Mouse (Mus musculus) heart, adult 2 months (tissue): ENCODE measurements around the gene Arcn1. TPM values are rescaled to one million over a fixed set of nuclear protein-coding genes. Genes with fewer than 3 reads are reported as not detected.

ENCODE experiments used
- DNase-seq, 2 experiments: peaks; one replicate each; pipeline ENCODE4 v3.0.0; 2021
- H3K27ac ChIP-seq: fragments of 200-600 bp; 2 replicates; pipeline ENCODE4 v1.8.1; 2022
- H3K27me3 ChIP-seq: fragments of 200-500 bp; 2 replicates; pipeline ENCODE4 v1.6.1; 2012; ENCODE audit warnings: mild to moderate bottlenecking, low read length, inconsistent platforms, mixed read lengths; ENCODE audit not compliant: control insufficient read depth, insufficient read depth
- H3K36me3 ChIP-seq: fragments of 200-500 bp; 2 replicates; pipeline ENCODE4 v1.6.1; 2012; ENCODE audit warnings: low read length, inconsistent platforms; ENCODE audit not compliant: control insufficient read depth, insufficient read depth
- H3K4me1 ChIP-seq: fragments of 200-500 bp; 2 replicates; pipeline ENCODE4 v1.6.1; 2011; ENCODE audit warnings: low read length; ENCODE audit not compliant: control insufficient read depth, insufficient read depth
- H3K4me3 ChIP-seq: fragments of 200-600 bp; 2 replicates; pipeline ENCODE4 v1.8.1; 2022
- H3K79me2 ChIP-seq: fragments of 200-500 bp; replicated peaks from 2 replicates; pipeline ENCODE4 v1.6.1; 2012; ENCODE audit warnings: mild to moderate bottlenecking, inconsistent platforms, low read length, moderate library complexity, mixed read lengths; ENCODE audit not compliant: control insufficient read depth, insufficient read depth
- H3K9ac ChIP-seq: fragments of 200-500 bp; 2 replicates; pipeline ENCODE4 v1.6.1; 2012; ENCODE audit warnings: low read depth, mild to moderate bottlenecking, control low read depth, inconsistent platforms, low read length, mixed read lengths
- CTCF ChIP-seq: fragments of 200-600 bp; IDR thresholded peaks from 2 replicates; pipeline ENCODE4 v1.8.1; 2022; ENCODE audit warnings: antibody characterized with exemption, mild to moderate bottlenecking, moderate library complexity
- EP300 ChIP-seq: fragments of 200-500 bp; IDR thresholded peaks from 2 replicates; pipeline ENCODE4 v1.6.1; 2011; ENCODE audit warnings: low read depth, low read length, control low read depth; ENCODE audit not compliant: insufficient read depth
- POLR2A ChIP-seq: fragments of 200-500 bp; IDR thresholded peaks from 2 replicates; pipeline ENCODE4 v1.6.1; 2011; ENCODE audit warnings: mild to moderate bottlenecking, low read depth, low read length, control low read depth; ENCODE audit not compliant: insufficient read depth
- WGBS: fragments of 180-500 bp; shearing (Covaris S2); methylation state at CpG from one replicate; pipeline ENCODE4 v1.1.7; 2018; 5-methylcytosine and 5-hydroxymethylcytosine counted together
- intact Hi-C: fragments of 180-260 bp; cut with DNase I; formaldehyde crosslinking; loops from one replicate; pipeline ENCODE4 v1.15.1; 2025
- polyA plus RNA-seq: library from polyadenylated mRNA; depleted of rRNA; stranded (reverse); fragments of >200 nt; gene quantifications from 2 replicates; pipeline ENCODE4 v1.2.3, GENCODE M21; 2012
- total RNA-seq, 2 experiments: library from RNA; stranded (reverse); gene quantifications; 2 replicates each; pipeline ENCODE4 v1.2.3; 2021

Arcn1 gene
- total and polyA plus RNA-seq, 3 experiments: 28.2 to 93.9 (median 78.6) TPM

DNA sequence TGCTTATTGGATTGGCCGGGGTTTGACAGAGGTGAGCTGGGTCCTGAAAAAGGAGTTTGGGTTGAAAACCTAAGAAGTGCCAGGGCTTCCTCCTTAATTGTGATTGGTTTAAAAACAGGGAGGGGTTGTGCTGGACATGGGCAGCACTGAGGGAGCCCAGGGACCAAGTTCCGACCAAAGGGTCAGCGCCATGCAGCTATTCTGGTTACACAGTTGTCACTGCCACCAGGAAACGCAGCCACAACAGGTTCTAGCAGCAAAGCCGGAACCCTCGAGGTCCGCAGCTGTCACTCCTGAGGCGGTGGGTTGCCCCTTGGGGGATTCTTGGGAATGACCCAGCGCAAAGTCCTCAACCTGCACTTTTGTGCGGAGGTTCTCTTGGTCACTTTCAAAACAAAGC lies 37.0 kb upstream of the Arcn1 start:
- H3K9ac ChIP-seq: no peak overlapping the region
- H3K4me3 ChIP-seq: no peak overlapping the region
- no peaks in the 10 kb centered on the region for H3K4me1 ChIP-seq
- no peaks in the 10 kb centered on the region for H3K27me3 ChIP-seq
- H3K36me3 ChIP-seq: no peaks in the 10 kb centered on the region
- DNase-seq: no peak
- H3K27ac ChIP-seq: no peak overlapping the region
- intact Hi-C loops: no loop called here
- WGBS: 91% methylated on average over 10 of the region's 10 CpGs
- no peaks in the 10 kb centered on the region for H3K79me2 ChIP-seq
- no peak for TF ChIP-seq CTCF
- no peak for TF ChIP-seq POLR2A
- no peak for TF ChIP-seq EP300

DNA sequence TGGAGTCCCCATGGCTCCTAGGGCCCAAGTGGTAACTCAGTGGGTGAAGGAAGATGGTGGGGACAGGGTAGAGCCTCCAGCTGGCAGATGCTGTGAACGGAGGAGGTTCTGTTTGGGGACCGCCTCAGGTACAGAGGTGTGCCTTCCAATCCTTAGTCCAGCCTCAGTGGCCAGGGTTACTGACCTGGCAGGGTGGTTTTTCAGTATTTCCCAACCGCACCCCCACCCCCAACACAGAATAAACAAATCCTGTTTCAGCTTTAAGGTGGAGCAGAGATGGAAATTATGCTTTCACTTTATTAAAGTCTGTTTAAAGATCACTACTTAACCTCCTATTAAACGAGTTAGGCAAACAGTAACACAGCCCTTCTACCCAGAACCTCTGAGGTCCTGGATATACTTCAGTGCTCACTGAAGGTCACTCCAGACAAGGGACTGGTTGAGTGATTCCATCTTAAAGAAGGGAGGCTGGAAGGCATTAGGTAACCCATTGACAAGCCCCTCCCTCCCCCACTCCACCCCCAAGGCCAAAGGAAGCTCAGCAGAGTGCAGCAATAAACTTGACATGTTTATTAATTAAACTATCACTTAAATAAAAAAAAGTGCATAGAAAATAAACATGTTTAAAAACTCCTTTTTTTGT lies 35.3 kb upstream of the Arcn1 start, which contains the start of gene Ttc36:
Ttc36 (minus strand) TSS at position 265 of the 643 bp plus-strand sequence.
- Histone ChIP-seq H3K9ac (no peak within 1 kb of the TSS), H3K27me3 (no peaks in the 10 kb centered on the region), H3K27ac (no peak within 1 kb of the TSS), H3K36me3 (no peaks in the 10 kb centered on the region), H3K4me3 (no peak within 1 kb of the TSS), H3K4me1 (no peaks in the 10 kb centered on the region), H3K79me2 (no peaks in the 10 kb centered on the region)
- WGBS: 80% methylated on average over 4 of the region's 4 CpGs
- TF ChIP-seq CTCF (no peak), POLR2A (no peak), EP300 (no peak)
- DNase-seq: no peak
- intact Hi-C loops: no loop called here

DNA sequence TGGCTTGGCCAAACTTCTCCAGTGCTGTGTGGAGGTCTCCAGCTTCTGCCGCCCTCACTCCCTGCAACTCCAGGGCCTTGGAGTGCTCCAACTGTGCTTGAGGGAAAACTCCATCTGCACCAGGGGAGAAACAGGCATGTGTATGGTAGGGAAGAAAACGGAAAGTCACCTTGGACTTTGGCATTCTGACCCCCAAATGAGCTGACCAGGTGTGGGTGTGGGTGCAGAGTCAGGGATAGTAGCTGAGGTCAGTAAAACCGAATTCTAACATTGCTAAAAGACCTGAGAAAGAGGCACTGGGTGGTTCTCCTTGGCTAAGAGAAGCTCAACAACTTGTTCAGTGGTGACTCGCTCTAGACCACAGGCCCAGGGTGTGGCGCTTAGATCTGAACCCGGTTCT lies 34.0 kb upstream of the Arcn1 start:
- Histone ChIP-seq H3K4me3 (no peak overlapping the region), H3K27ac (no peak overlapping the region), H3K36me3 (no peaks in the 10 kb centered on the region), H3K27me3 (no peaks in the 10 kb centered on the region), H3K79me2 (no peaks in the 10 kb centered on the region), H3K4me1 (no peaks in the 10 kb centered on the region), H3K9ac (no peak overlapping the region)
- TF ChIP-seq POLR2A: no peak
- DNase-seq: no peak
- 74% methylated on average over 6 of the region's 6 CpGs for WGBS
- intact Hi-C loops: no loop called here

DNA sequence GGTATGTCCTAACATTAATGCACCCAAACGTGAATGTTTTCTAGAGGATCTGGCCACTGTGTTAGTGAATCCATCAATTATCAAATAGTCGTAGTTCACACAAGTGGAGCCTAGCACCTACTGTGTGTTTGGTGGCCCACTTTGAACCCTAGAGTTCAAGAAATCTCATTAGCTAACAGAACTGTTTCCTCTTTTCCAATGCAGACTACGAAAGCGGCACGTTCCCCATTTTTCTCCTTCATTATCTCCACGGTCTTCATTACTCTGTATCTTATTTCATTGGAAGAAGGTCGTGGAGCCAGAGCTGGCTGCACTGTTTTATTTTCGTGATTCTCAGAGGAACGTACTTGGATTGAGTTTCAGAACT lies 32.3 kb upstream of the Arcn1 start:
- intact Hi-C loops: no loop called here
- H3K27me3 ChIP-seq: no peaks in the 10 kb centered on the region
- no peaks in the 10 kb centered on the region for H3K79me2 ChIP-seq
- H3K4me1 ChIP-seq: no peaks in the 10 kb centered on the region
- no peaks in the 10 kb centered on the region for H3K36me3 ChIP-seq
- H3K4me3 ChIP-seq: peak overlapping the region; percentile 58
- no peak overlapping the region for H3K9ac ChIP-seq
- TF ChIP-seq EP300 (no peak), POLR2A (no peak), CTCF (no peak)
- WGBS: 43% methylated on average over 9 of the region's 9 CpGs
- H3K27ac ChIP-seq: no peak overlapping the region; the same call in 1 of the 2 replicates
- DNase-seq: no peak

DNA sequence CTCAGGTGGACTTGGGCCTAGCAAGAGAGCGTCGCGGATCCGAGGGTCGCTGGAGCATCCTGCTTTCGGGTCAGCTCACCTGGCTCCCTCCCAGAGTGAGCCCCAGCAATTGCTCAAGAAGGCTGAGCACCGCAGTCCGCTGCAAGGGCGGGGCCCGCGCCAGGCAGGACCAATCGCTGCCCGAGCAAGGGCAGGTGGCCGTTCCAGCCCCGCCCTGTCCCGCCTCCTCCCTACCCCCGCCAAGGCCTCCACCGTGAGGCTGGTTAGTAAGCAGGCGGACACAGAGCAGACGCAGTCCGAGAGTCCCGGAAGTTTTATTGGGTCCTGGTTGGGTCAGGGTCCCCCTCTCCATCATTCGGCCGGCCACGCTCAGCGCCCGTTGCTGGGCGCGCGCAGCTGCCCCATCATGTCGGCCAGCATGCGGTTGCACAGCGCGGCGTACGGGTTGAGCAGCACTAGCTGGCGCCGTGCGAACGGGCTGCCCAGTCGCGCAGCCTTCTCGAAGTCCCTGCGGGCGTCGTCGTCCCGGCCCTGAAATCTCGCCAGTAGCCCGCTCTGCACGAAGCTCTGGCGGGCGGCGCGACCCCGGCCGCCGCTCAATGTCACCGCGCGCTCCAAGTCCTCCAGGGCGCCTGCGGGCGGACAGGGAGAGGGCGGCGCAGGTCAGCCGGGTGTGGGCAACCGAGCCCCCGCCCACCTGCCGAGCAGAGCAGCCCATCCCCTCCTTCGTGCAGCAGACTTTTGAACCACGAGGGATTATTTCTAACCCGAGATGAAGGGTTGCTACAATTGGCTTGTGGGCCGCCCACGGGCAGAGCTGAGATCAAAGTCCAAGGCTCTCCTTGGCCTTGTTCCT lies 31.7 kb upstream of the Arcn1 start, which contains the start of gene Tmem25:
Tmem25 (minus strand) TSS at position 206 of the 856 bp plus-strand sequence.
- Histone ChIP-seq H3K4me3 (peak within 1 kb of the TSS; percentile 58), H3K79me2 (no peaks in the 10 kb centered on the region), H3K36me3 (no peaks in the 10 kb centered on the region), H3K27me3 (no peaks in the 10 kb centered on the region), H3K4me1 (no peaks in the 10 kb centered on the region), H3K9ac (peak within 1 kb of the TSS; percentile 78), H3K27ac (peak within 1 kb of the TSS; percentile 77)
- under 1% methylated on average over 75 of the region's 75 CpGs for WGBS
- intact Hi-C loops: no loop called here
- TF ChIP-seq EP300 (no peak), POLR2A (peak; percentile 62), CTCF (no peak)
- DNase-seq: peak; percentile 86 to 89

DNA sequence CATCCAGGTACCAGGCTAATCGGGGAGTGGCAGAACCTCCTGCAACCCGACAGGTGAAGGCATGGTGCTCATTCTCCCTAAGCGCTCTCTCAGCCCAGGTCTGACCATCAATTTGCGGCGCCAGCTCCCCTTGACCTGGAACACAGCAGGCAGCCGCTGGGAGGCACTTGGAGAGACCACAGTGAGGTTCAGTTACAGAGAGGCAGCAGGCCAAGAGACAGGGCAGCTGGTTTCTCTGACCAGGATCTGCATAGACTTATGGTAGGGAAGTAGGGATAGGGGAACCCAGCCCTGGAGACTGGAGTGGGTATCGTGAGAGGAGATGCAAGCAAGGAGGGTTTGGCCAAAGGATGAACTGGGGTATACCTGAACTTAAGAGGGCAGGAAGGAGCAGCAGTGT lies 30.7 kb upstream of the Arcn1 start:
- no peaks in the 10 kb centered on the region for H3K27me3 ChIP-seq
- H3K4me1 ChIP-seq: no peaks in the 10 kb centered on the region
- DNase-seq: no peak
- no peak overlapping the region for H3K27ac ChIP-seq
- intact Hi-C loops: no loop called here
- H3K79me2 ChIP-seq: no peaks in the 10 kb centered on the region
- H3K4me3 ChIP-seq: no peak overlapping the region; the same call in 1 of the 2 replicates
- TF ChIP-seq EP300: no peak
- TF ChIP-seq POLR2A: no peak
- no peak for TF ChIP-seq CTCF
- no peak overlapping the region for H3K9ac ChIP-seq
- H3K36me3 ChIP-seq: no peaks in the 10 kb centered on the region
- WGBS: 57% methylated on average over 7 of the region's 7 CpGs
